ENCODE assay signal across 20 mouse cellular contexts in the genomic region with DNA sequence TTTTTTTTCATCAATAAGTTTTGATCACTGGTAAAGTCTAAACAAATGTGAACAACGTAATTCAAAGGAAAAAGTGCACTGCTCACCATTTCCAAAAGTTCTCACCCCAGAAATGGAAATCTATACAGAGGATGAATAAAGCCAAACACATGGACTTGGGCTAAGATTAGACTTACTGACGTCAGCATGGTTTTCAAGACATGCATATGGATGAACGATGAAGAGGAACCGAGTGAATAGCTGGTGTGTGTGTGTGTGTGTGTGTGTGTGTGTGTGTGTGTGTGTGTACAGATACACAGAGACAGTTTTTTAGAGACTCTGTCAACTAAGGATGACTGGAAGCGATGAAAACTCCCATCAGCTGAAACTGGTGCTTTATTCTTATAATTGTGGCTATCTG. TPM values are rescaled to one million over a fixed set of nuclear protein-coding genes. Genes with fewer than 3 reads are reported as not detected.
"Had no signal": no experiment of that assay in that cellular context is flagged by ENCODE, and none has a peak within 500 bp of the region (broad histone marks: within the 10 kb centered on the region; RNA-seq: fewer than 3 reads in every experiment).

No protein-coding gene starts in this region.

- DNase-seq: kidney, adult 2 months; kidney, postnatal 25 days; layer of hippocampus, adult 9-11 months; liver, postnatal 0 days; lung, embryonic 14.5 days; right cerebral cortex, postnatal 25 days; spleen, adult 18-20 months; thymus, adult 18-20 months; thymus, postnatal 14 days; thymus, postnatal 4 days had no signal

- H3K9me3 ChIP-seq: limb, embryonic 12.5 days; limb, embryonic 15.5 days; midbrain, embryonic 13.5 days; stomach, embryonic 15.5 days had no signal

- H3K9ac ChIP-seq: limb, embryonic 12.5 days; limb, embryonic 15.5 days; liver, embryonic 14.5 days; liver, postnatal 0 days; lung, embryonic 14.5 days; midbrain, embryonic 13.5 days; stomach, embryonic 15.5 days had no signal

- H3K36me3 ChIP-seq: limb, embryonic 12.5 days; midbrain, embryonic 13.5 days; stomach, embryonic 15.5 days had no signal

- H3K4me2 ChIP-seq: limb, embryonic 12.5 days; limb, embryonic 15.5 days; liver, embryonic 11.5 days; lung, embryonic 14.5 days; midbrain, embryonic 13.5 days; stomach, embryonic 15.5 days had no signal

- H3K27me3 ChIP-seq: limb, embryonic 15.5 days; midbrain, embryonic 13.5 days; stomach, embryonic 15.5 days had no signal

- ATAC-seq: liver, postnatal 0 days; lung, postnatal 0 days; midbrain, embryonic 13.5 days had no signal

- H3K27ac ChIP-seq: kidney, postnatal 0 days; layer of hippocampus, adult 2 months; limb, embryonic 12.5 days; limb, embryonic 15.5 days; liver, embryonic 14.5 days; macrophage; midbrain, embryonic 13.5 days; stomach, embryonic 15.5 days had no signal

- H3K4me3 ChIP-seq: layer of hippocampus, adult 2 months; limb, embryonic 12.5 days; limb, embryonic 15.5 days; midbrain, embryonic 13.5 days; stomach, embryonic 15.5 days had no signal

RNA-seq across cellular contexts. Expression of a gene that starts 29.2 kb away (rescaled TPM):
- polyA plus RNA-seq: macrophage had no signal
